Mouse (Mus musculus): ENCODE data around the gene Ago4.
"Not testable (repeated sequence)": the region's sequence is repeated elsewhere in the genome, so short reads cannot be mapped to it uniquely, and the experiment has no call there.

Ago4 gene
- long read RNA-seq, experiment 1, partial matches to known transcripts: 0 of 3 reads
- long read RNA-seq, experiment 1, other reads (novel, unspliced or antisense): 3 of 3 reads
- long read RNA-seq, experiment 2, partial matches to known transcripts: 1 of 2 reads
- long read RNA-seq, experiment 2, other reads (novel, unspliced or antisense): 1 of 2 reads

DNA sequence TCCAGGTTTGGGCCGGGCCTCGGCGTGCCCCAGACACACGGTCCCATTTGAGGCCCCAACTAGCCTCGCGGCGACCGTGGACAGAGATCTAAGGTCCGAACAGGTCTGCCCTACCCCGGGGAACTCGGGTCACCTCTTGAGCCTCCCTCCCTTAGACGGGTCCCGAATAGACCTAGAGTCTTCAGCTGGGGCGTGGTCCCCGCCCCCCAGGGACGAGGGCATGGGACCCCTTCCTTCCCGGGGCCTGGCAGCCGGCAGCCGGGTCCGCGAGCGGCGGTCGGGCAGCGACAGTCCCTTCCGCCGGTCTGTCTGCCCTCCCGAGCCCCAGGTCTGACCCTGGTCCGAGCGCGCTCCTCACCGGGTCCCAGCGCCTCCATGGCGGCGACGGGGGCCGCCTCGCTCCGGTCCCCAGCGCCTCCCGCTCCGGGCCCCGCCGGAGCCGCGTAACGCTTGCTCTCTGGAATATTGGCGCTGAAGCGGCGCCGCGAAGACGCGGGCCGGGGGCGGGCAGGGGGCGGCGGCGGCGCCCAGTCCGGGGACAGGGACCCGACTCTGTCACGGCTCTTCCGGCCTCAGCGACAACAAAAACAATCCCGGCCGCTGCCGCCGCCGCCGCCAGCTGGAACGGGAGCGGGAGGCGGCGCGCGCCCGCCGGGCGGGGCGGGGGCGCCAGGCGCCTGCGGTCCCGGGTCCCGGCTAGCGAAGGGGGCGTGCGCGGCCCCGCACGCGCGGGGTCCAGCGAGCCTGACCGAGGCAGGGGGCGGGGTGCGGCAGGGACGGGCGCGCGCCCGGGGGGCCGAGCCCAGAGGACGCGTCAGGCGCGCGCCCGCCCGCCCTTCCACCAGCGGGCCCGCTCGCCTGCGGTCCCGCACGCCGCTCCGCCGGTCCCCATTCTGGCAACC lies at the start of gene Ago4:
TSS of gene Ago4 (minus strand) at position 646 of the 902 bp plus-strand sequence.
- intact Hi-C loops (cut with DNase I): no loop called here

DNA sequence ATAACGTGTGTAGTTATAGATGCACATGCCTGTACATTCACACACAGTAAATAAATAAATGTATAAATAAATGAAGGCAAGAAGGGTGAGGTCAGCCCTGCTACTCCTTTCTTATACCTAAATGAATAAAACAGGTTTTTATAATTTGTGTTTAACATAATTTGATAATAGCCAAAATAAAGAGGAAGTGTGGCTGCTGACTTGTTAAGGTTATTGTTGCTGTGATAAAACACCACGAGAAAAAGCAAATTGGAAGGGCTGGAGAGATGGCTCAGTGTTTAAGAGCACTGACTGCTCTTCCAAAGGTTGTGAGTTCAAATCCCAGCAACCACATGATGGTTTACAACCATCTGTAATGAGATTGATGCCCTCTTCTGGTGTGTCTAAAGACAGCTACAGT lies 45.8 kb upstream of the Ago4 start:
- intact Hi-C loops (cut with DNase I): no loop called here

DNA sequence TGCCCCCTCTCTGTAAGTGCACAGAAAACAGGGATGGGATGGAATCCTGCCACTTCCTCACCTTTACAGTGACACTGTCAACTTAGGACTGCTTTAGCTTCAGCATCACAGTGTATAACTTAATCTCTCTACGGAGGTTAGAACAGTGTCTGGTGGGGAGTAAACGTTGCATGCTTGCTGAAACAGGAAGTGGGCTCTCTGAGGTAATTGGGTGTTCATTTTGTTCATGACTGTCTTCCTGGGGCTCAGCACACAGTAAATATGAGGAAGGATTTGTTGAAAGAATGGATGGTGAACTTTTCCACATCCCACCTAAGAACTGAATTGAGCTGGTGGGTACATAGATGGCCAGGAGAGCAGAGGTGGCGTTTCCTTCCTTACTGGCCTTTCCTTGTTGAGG lies 44.6 kb upstream of the Ago4 start:
- intact Hi-C loops (cut with DNase I): no loop called here

DNA sequence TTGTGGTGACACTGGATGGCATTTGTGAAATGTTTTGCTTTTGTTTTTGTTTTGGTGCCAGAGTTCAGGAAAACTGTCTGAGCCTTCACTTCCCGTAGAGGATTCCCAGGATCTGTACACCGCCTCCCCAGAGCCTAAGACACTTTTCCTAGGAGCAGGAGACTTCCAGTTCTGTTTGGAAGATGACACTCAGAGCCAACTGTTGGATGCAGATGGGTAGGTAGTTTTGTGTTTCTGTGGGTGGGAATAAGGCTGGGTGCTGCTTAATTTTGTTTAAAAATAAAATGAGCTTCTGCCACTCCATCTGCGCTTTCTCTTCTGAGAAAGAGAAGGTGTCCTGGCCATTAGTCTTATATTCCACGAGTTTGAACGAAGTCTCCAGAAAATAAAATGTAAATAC lies 43.0 kb upstream of the Ago4 start:
- intact Hi-C loops (cut with DNase I): no loop called here

DNA sequence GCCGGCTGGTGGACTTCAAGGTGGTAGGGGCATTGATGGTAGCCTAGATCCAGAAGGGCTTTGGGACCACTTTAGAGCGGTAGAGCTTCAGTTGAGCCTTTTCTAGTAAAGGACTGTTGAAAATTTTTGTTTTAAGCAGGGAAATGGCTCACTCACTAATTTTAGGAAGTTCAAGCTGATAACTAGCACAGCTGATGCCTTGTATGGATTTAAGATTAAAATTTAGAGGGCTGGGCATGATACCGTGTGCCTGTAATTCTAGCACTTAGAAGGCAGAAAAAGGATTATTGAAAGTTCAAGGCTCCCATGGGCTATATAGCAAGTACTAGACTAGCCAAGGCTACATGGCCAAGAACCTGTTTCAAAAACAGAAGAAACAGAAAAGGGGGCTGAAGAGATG lies 36.5 kb upstream of the Ago4 start:
- intact Hi-C loops (cut with DNase I): no loop called here

DNA sequence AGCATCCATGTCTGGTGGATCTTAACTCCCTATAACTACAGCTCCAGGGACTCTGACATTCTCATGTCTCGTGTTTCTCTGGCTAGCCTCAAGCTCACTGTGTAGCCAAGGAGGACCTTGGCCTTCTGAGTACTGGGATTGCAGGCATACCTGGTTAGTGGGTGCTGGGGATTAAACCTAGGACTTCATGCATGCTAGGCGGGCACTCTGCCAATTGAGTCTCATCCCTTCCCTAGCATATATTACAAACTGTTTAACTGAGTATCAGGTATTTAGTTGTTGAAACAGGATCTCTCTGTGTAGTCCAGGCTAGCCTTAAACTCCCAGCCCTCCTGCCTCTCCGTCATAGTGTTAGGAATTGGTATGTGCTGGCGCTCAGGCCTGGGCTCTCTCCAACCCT lies 34.0 kb upstream of the Ago4 start:
- intact Hi-C loops (cut with DNase I): no loop called here

DNA sequence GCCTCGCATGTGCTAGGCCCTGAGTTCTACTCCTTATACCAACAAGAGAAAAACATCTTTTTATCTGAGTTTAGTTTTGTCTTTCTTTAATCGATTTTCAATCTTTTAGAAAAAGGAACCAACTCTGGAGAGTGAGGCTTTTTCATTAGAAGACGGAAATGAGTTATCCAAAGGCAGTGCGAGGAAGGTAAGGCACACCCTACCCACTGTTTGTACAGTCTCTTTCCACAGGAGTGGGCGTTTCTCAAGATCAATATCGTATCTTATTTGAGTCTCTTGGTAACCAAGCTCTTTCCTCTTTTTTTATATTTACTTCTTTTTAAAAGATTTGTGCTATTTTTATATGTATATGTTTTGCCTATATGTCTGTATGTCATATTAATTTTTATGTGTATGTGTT lies 30.5 kb upstream of the Ago4 start:
- intact Hi-C loops (cut with DNase I): no loop called here

DNA sequence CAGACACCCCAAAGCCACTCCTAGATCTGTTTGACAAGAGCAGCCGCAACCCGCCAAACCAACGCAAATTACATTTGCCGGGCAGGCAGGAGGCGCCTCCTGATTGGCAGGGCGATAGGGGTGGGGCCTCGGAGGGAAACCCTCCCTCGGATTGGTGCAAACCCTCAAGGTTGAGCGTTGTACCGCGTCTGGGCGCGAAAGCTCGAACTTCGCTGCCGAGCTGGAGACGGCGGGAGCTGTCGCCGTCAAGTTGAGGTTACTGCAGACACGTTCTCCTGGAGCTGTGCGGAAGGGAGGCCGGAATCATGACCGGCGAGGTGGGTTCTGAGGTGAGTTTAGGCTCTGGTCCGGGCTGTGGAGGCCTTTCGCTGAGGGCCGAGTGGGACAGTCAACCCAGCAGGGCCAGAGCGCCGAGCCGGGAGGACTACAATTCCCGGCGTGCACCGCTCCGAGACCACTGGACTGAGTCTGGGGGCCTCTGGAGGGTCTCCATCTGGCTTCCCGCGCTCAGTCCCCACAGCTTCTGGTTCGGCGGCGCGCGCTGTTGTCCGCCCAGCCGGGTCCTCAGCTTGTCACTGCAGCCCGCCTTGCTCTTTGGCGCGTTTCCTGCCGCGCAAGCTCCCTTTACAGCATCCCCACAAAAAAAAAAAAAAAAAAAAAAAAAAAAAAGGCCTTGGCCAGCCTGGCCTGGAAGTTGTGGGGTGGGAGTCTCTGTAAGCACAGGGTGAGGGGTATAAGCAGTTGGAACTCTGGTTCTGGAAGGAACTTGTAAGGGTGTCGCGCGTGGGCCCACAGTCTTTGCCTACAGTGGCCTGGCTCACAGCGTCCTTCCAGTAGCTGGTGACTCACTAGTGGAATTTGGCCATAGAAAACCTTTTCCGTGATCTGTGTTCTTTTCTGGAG lies 23.8 kb upstream of the Ago4 start, which contains the start of gene Clspn:
TSS of gene Clspn (plus strand) at position 127 of the 903 bp plus-strand sequence.
- intact Hi-C loops (cut with DNase I): no loop called here

DNA sequence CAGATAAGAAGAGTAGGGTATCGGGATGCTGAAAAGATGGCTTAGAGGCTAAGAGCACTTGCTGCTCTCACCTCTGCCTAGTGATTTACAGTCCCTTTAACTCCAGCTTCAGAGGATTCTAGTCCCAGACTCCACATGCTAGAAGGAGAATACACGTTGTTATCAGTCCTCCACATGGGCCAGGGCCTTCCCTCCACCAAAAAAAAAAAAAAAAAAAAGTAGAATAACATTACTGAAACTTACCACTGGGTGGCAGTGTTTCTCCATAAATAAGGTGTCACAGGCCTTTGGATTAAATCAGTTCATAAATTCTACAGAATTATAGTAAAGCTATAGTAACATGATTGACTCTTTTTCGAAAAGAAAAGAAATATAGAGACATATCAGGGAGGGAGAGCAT lies 21.2 kb upstream of the Ago4 start:
- intact Hi-C loops (cut with DNase I): loop anchor here (2.0 to 5.0 kb wide), 2 partner anchors 188 to 288 kb away; no protein-coding TSS in a partner anchor

DNA sequence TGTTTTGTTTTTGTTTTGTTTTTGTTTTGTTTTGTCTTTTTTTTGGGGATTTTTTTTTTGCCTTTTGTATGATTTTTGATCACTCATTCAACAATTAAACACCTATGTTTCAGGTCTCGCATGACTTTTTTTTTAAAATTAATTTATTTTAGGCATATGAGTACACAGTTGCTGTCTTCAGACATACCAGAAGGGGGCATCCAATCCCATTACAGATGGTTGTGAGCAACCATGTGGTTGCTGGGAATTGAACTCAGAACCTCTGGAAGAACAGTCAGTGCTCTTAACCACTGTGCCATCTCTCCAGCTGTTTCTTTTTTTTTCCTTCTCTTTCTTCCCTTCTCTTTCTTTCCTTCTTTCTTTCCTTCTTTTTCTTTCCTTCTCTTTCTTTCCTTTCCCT lies 20.4 kb upstream of the Ago4 start:
- intact Hi-C loops (cut with DNase I): loop anchor here (2.0 to 5.0 kb wide), 2 partner anchors 189 to 289 kb away; no protein-coding TSS in a partner anchor

DNA sequence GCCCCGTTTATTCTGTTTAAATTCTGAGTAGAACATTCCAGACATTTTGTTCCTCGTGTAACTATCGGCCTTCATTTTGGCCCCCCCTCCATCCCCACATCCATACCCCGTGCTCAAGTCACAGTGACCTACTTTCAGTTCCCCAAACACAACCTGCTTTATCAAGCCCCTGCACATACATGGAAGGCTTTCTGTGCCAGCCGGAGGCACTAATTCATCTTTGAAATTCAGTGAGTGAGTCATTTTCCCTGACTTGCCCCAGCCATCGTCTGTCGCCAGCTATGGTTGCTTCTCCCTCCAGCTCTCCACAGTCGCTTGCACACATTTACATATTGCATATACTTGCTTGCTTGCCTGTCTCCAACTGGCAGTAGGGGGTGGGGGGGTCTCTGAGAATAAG lies 19.8 kb upstream of the Ago4 start:
- intact Hi-C loops (cut with DNase I): loop anchor here (5.0 kb wide), 1 partner anchor 289 kb away; no protein-coding TSS in a partner anchor

DNA sequence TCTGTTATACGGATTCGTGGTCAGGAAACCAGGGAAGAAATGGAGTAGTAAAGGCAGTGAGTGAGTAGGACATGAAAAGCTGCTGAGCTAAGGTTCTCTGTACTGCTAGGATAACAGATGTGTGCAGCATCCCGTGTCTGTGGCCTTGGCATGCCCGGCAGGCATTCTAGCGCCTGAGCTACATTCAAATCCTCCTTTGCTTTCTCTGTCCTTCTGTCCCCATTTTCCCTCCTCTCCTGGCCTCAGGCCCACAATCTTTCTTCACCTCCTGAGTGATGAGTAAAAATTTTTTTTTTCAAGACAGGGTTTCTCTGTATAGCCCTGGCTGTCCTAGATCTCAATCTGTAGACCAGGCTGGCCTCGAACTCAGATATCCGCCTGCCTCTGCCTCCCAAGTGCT lies 18.9 kb upstream of the Ago4 start:
- intact Hi-C loops (cut with DNase I): loop anchor here (5.0 kb wide), 1 partner anchor 290 kb away; no protein-coding TSS in a partner anchor

DNA sequence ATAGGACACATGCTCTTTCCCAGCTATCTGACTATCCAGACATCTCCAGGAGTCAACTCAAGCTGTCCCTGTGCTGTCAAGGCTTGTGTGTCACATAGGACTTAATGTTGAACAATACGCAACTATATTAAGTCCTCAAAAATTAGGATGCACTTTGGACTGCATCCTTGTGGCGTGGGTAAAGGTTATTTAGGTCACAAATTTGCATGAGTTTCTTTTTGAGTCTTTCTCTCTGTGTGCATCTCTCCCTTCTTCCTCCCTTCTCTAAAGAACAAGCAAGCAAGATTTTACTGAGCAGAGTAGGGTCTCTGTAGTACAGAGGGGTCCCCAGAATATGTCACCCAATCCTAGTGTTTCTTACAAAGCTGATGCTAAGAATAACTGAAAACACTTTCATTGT lies 12.9 kb upstream of the Ago4 start:
- intact Hi-C loops (cut with DNase I): no loop called here

DNA sequence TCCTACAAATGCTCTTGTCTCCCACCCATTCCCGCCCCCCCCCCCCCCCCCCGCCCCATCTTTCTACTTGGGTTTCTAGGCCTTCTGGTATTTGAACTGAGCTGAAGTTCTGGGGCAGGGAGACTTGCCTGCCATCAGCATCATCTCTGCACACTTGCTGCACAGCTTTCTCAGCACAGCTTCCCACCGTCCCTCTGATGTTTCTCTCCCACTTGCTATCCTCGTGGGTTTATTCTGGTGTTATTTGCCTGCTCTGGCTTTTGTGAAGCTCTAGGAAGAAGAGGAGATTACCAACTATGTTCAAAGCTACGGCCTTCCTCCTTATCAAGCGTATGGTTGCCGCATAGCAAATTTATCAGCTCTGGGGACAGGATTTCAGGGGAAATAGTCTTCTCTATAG lies 12.4 kb upstream of the Ago4 start:
- intact Hi-C loops (cut with DNase I): no loop called here

DNA sequence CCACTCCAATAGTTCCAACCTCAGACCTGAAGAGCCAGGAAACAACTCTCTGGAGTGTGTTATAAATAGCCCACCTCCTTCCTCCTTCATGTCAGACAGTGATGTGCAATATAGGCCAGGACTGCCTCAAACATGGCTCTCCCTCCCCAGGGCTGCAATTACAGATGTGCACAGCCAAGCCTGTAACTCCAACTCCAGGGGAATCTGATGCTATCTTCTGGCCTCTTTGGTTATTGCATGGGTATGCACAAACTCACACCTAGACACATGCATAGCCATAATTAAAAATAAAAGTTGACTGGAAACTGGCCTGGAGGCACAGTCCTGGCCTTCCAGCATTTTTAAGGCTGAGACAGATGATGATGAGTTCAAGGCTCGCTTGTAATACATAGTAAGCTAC lies 11.7 kb upstream of the Ago4 start:
- intact Hi-C loops (cut with DNase I): no loop called here

DNA sequence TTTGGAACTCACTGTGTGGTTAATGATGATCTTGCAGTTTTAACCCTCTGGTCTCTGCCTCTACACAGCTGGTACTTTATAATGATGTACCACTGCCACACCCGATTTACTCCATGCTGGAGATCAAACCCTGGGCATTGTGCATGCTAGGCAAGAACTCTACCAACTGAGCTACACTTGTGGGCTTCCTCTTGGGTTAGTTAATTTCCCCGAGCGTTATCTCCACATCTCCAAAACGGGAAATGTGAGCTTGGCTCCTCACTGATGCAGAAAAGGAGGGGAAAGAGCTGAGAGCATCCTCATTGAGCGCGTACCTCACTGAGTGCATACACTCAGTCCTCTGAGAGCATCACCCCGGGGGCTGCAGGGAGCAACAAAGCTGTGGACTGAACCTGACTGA lies 9.6 kb upstream of the Ago4 start:
- intact Hi-C loops (cut with DNase I): no loop called here

DNA sequence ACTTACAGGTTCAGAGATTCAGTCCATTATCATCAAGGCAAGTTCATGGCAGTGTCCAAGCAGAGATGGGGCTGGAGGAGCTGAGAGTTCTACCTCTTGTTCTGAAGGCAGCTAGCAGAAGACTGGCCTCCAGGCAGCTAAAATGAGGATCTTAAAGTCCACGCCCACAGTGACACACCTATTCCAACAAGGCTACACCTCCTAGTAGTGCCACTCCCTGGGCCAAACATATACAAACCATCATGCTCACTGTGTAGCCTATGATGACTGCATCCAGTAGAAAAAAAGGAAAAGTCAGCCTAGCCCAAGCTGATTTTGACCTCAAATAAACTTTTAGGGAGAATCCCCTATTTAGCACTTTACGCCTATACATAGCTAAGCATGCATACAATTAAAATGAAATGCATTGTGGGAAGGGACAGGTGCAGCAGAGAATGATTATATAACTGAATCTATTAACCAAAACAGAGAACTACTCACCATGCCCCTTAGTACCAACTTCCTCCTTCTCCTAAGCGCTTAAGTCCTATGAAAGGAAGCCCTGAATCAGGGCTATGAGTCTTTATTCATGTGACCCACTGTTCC lies 7.3 kb upstream of the Ago4 start:
- intact Hi-C loops (cut with DNase I): no loop called here

DNA sequence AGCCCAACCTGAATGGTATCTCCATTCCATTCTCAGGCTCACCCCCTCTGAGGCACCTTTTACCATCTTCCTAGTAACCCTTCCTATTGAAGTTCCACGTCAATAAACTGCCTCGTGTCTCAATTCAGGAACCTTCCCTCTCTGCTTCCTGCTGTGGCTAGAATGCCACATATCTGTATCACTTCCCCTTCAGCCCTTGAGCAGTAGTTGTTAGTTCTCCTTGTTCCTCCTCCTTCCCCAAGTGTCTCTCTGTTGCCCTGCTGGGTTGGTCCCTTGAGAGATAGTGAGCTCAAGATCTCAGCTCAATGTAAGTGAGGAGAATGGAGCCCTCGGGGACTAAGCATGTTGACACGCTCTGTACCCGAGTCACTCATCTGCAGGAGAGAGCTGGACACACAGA lies 3.6 kb upstream of the Ago4 start:
- intact Hi-C loops (cut with DNase I): no loop called here

DNA sequence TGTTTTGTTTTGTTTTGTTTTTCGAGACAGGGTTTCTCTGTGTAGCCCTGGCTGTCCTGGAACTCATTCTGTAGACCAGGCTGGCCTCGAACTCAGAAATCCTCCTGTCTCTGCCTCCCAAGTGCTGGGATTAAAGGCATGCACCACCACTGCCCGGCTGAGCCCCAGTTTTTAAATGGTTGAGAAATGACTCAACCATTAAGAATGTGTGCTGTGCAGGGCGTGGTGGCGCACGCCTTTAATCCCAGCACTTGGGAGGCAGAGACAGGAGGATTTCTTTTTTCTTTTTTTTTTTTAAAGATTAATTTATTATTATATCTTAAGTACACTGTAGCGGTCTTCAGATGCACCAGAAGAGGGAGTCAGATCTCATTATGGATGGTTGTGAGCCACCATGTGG lies 2.4 kb upstream of the Ago4 start:
- intact Hi-C loops (cut with DNase I): not testable (repeated sequence)

DNA sequence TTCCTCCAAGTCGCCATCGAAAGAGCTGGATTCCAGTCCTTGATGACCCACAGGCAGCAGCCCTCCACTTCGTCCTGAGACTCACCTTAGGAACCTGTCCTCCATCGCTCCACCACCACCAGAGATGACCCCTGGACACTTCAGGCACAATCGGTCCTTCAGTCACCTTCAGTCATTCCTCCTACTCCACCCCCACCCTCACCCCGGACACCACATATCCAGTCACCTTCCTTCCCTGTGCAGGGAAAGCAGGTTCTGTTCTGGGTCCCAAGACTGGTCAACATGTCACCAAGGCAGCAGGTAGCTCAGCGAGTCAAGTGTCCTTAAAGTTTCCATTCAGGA lies 428 bp upstream of the Ago4 start:
- intact Hi-C loops (cut with DNase I): no loop called here

DNA sequence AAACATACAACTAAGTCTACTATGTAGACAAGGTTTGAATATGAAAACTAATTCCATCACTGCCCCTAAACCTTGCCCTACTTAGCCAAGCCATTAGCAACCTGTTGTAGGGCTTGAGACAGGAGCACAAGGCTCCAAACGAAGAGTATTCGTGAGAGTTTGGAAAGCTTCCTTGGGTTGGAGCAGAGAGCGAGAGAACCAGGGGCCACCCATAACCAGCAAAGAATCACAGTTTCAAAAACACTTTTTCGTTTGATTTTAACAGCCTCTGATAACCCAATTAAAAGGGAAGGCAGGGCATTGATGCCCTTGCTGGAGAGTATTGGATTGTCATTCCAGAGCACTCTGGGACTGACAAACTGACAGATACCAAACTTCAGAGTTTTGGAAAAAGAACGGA lies 980 bp downstream of the Ago4 start:
- intact Hi-C loops (cut with DNase I): no loop called here
